23 mouse cellular contexts compared by ENCODE assay signal in the genomic region with DNA sequence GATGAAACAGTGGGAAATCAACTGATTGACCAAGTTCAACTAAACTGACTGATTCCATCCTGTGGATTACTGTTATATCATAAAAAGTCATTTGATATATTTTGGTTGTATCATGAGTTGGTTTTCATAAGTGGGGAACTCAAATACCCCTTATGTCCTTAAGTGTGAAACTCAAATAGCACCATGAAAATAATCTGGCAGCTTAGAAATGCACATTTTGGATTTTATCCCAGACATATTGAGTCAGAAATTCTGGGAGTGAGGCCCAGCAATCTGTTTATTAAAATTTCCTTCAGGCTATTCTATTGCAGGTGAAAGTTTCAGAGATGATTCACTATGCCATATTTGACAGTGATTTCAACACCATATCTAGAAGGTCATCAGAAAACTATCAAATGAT.
A peak's percentile ranks its signal among the peaks of the same experiment; 100 is the strongest.
DNase-seq lines count a peak whose midpoint lies in the region; ATAC-seq and TF ChIP-seq lines count a peak whose summit lies in the region.
"Had no signal": no experiment of that assay in that cellular context is flagged by ENCODE, and none has a peak within 500 bp of the region (broad histone marks: within the 10 kb centered on the region; RNA-seq: fewer than 3 reads in every experiment).

No protein-coding gene starts in this region.

- H3K4me2 ChIP-seq in forebrain, embryonic 14.5 days (ENCODE audit: low read length): no peak overlapping the region
- H3K4me2 ChIP-seq in forebrain, embryonic 15.5 days (replicated peaks): no peak overlapping the region
- H3K4me2 ChIP-seq: heart, embryonic 15.5 days; liver, embryonic 11.5 days; lung, embryonic 14.5 days; midbrain, embryonic 11.5 days; neural tube, embryonic 12.5 days had no signal

- H3K36me3 ChIP-seq in forebrain, embryonic 14.5 days (ENCODE audit: control insufficient read depth, insufficient read depth, low read length): no peaks in the 10 kb centered on the region
- H3K36me3 ChIP-seq in forebrain, embryonic 15.5 days: no peaks in the 10 kb centered on the region
- H3K36me3 ChIP-seq: heart, embryonic 15.5 days; hindbrain, embryonic 10.5 days; limb, embryonic 10.5 days; neural tube, embryonic 12.5 days had no signal

- ATAC-seq in forebrain, embryonic 14.5 days: no peak
- ATAC-seq in forebrain, embryonic 15.5 days (replicated peaks): no peak

- no peak for TF ChIP-seq CTCF in left cerebral cortex, adult 2 months (IDR thresholded peaks at IDR 0.05)

- no peak overlapping the region for H3K4me3 ChIP-seq in forebrain, embryonic 14.5 days (ENCODE audit: low read depth, low read length)
- no peak overlapping the region for H3K4me3 ChIP-seq in forebrain, embryonic 15.5 days
- H3K4me3 ChIP-seq in left cerebral cortex, adult 2 months: no peak overlapping the region
- H3K4me3 ChIP-seq: heart, embryonic 15.5 days; hindbrain, embryonic 10.5 days; limb, embryonic 10.5 days; neural tube, embryonic 12.5 days had no signal

- no peaks in the 10 kb centered on the region for H3K27me3 ChIP-seq in forebrain, embryonic 14.5 days (replicated peaks; ENCODE audit: control insufficient read depth, insufficient read depth, low read length)
- H3K27me3 ChIP-seq in forebrain, embryonic 15.5 days: no peaks in the 10 kb centered on the region
- H3K27me3 ChIP-seq: CH12.LX; heart, embryonic 15.5 days; neural tube, embryonic 12.5 days had no signal

- no peak overlapping the region for H3K9ac ChIP-seq in forebrain, embryonic 14.5 days (ENCODE audit: low read length)
- no peak overlapping the region for H3K9ac ChIP-seq in forebrain, embryonic 15.5 days (replicated peaks)
- H3K9ac ChIP-seq: heart, embryonic 15.5 days; lung, embryonic 14.5 days; neural tube, embryonic 12.5 days had no signal

- peak; percentile 46 for DNase-seq in forebrain, embryonic 14.5 days (ENCODE audit: low spot score)
- DNase-seq in left cerebral cortex, adult 2 months (ENCODE audit: extremely low spot score in 1 of 2, low spot score in 2 of 2): no peak
- no peak for DNase-seq in left cerebral cortex, postnatal 4 days
- DNase-seq in fat pad, adult 2 months (ENCODE audit: extremely low read depth, low read depth, low spot score): peak; percentile 5
- peak; percentile 14 to 82 for DNase-seq in left cerebral cortex, postnatal 25 days (ENCODE audit: low spot score in 2 of 2)
- no peak for DNase-seq in yolk sac, embryonic 10.5 days (ENCODE audit: low spot score)
- no peak for DNase-seq in heart, adult 11 months
- DNase-seq: adrenal gland, postnatal 14 days; cerebellum, adult 9-11 months; kidney, adult 2 months; kidney, postnatal 25 days; lung, embryonic 14.5 days; lung, postnatal 4 days; right cerebral cortex, postnatal 25 days; thymus, postnatal 36 days had no signal

- H3K4me1 ChIP-seq in forebrain, embryonic 14.5 days (ENCODE audit: control insufficient read depth, insufficient read depth, low read length): no peaks in the 10 kb centered on the region
- no peaks in the 10 kb centered on the region for H3K4me1 ChIP-seq in forebrain, embryonic 15.5 days
- H3K4me1 ChIP-seq: heart, embryonic 15.5 days; hindbrain, embryonic 10.5 days; limb, embryonic 10.5 days; neural tube, embryonic 12.5 days had no signal

- H3K27ac ChIP-seq in forebrain, embryonic 14.5 days (ENCODE audit: low read depth, low read length): no peak overlapping the region
- no peak overlapping the region for H3K27ac ChIP-seq in forebrain, embryonic 15.5 days (replicated peaks)
- peak overlapping the region; percentile 16; the same call in 1 of the 2 replicates for H3K27ac ChIP-seq in left cerebral cortex, adult 2 months
- H3K27ac ChIP-seq: heart, embryonic 15.5 days; hindbrain, embryonic 10.5 days; limb, embryonic 10.5 days; neural tube, embryonic 12.5 days had no signal

- H3K9me3 ChIP-seq in forebrain, embryonic 14.5 days (replicated peaks; ENCODE audit: control insufficient read depth, low read length): no peaks in the 10 kb centered on the region
- no peaks in the 10 kb centered on the region for H3K9me3 ChIP-seq in forebrain, embryonic 15.5 days
- H3K9me3 ChIP-seq: heart, embryonic 15.5 days; hindbrain, embryonic 10.5 days; limb, embryonic 10.5 days; neural tube, embryonic 12.5 days had no signal

- intact Hi-C loops in left cerebral cortex, adult 2 months (cut with DNase I): loop anchor here (5.0 to 10.0 kb wide), 2 partner anchors 301 to 1568 kb away; no protein-coding TSS in a partner anchor
- intact Hi-C loops in left cerebral cortex, postnatal 4 days (cut with DNase I): no loop called here
- intact Hi-C loops in left cerebral cortex, postnatal 25 days (cut with DNase I): loop anchor here (2.0 to 10.0 kb wide), 3 partner anchors 301 to 1578 kb away; partner anchors contain the start of gene Pcdh9

Comparison
In these comparisons a context has a peak if more than half of its experiments do, and no peak if none do; other contexts are left out.
1. DNase-seq: peak in forebrain, embryonic 14.5 days (single experiment), fat pad, adult 2 months (single experiment) and left cerebral cortex, postnatal 25 days (2 of 2); none in left cerebral cortex, adult 2 months (0 of 2), left cerebral cortex, postnatal 4 days (single experiment), yolk sac, embryonic 10.5 days (single experiment) and heart, adult 11 months (single experiment).